Mouse (Mus musculus) ES-E14 (cell line): ENCODE measurements around the gene Mast3. TPM values are rescaled to one million over a fixed set of nuclear protein-coding genes. Genes with fewer than 3 reads are reported as not detected.
A peak's percentile ranks its signal among the peaks of the same experiment; 100 is the strongest.

Source experiments
- DNase-seq: peaks from one replicate; pipeline ENCODE4 v3.0.0-alpha.2; 2013; ENCODE audit warnings: low read depth, low spot score
- H3K27ac ChIP-seq: 2 replicates; pipeline ENCODE4 v1.5.1; 2012; ENCODE audit warnings: low read depth, mild to moderate bottlenecking, low read length, moderate library complexity, mixed read lengths; ENCODE audit not compliant: poor library complexity, insufficient read depth, severe bottlenecking
- H3K36me3 ChIP-seq: 2 replicates; pipeline ENCODE4 v1.6.1; 2012; ENCODE audit warnings: mild to moderate bottlenecking, low read length, moderate library complexity, mixed read lengths; ENCODE audit not compliant: control insufficient read depth, poor library complexity, insufficient read depth, severe bottlenecking
- H3K4me1 ChIP-seq, 2 experiments: fragments of 150-350 bp in 1 of 2; sonication (generic) in 1 of 2; 2 replicates each; pipeline ENCODE4 v1.6.1; 2012; ENCODE audit warnings: low read length in 2 of 2, mild to moderate bottlenecking in 1 of 2, mixed read lengths in 1 of 2; ENCODE audit not compliant: control insufficient read depth in 2 of 2, insufficient read depth in 2 of 2, poor library complexity in 1 of 2
- H3K4me3 ChIP-seq, 2 experiments: fragments of 150-350 bp in 1 of 2; sonication (generic) in 1 of 2; 2 replicates each; pipeline ENCODE4 v1.5.1; 2012; ENCODE audit warnings: low read length in 2 of 2, low read depth in 1 of 2, mild to moderate bottlenecking in 1 of 2, mixed read lengths in 1 of 2; ENCODE audit not compliant: insufficient read depth in 1 of 2, poor library complexity in 1 of 2, severe bottlenecking in 1 of 2
- H3K9ac ChIP-seq: 2 replicates; pipeline ENCODE4 v1.6.1; 2012; ENCODE audit warnings: low read depth, mild to moderate bottlenecking, low read length, mixed read lengths; ENCODE audit not compliant: poor library complexity, insufficient read depth, severe bottlenecking
- H3K9me3 ChIP-seq: fragments of 150-350 bp; sonication (generic); 2 replicates; pipeline ENCODE4 v1.6.1; 2012; ENCODE audit warnings: low read depth, mild to moderate bottlenecking, low read length; ENCODE audit not compliant: control insufficient read depth, insufficient read depth
- CHD2 ChIP-seq: IDR thresholded peaks from 2 replicates; pipeline ENCODE4 v1.6.1; 2014; ENCODE audit warnings: mild to moderate bottlenecking, low read depth, low read length, inconsistent platforms
- HCFC1 ChIP-seq: IDR thresholded peaks from 2 replicates; pipeline ENCODE4 v1.6.1; 2012; ENCODE audit warnings: low read length, inconsistent platforms, borderline replicate concordance; ENCODE audit not compliant: insufficient read depth
- MAFK ChIP-seq: IDR thresholded peaks from 2 replicates; pipeline ENCODE4 v1.6.1; 2014; ENCODE audit warnings: mild to moderate bottlenecking, low read depth, low read length, inconsistent platforms; ENCODE audit not compliant: insufficient read depth
- ZC3H11A ChIP-seq: IDR thresholded peaks from 2 replicates; pipeline ENCODE4 v1.6.1; 2012; ENCODE audit warnings: low read depth, mild to moderate bottlenecking, inconsistent platforms, low read length, borderline replicate concordance
- ZNF384 ChIP-seq: IDR thresholded peaks from 2 replicates; pipeline ENCODE4 v1.6.1; 2012; ENCODE audit warnings: low read depth, low read length, inconsistent platforms
- in situ Hi-C, 2 experiments: fragments of 600-800 bp; cut with MboI; formaldehyde crosslinking; loops; one replicate each; pipeline ENCODE4 v1.15.1; 2025; ENCODE audit warnings: low sequenced_read_pairs in 2 of 2, inconsistent platforms in 1 of 2; ENCODE audit not compliant: unreplicated experiment in 2 of 2
- total RNA-seq: library from RNA; depleted of rRNA; stranded (reverse); fragments of 300-350 nt; gene quantifications from 2 replicates; pipeline ENCODE4 v1.2.3, GENCODE M21; 2012

The Mast3 gene
- total RNA-seq, 1 experiment, result 7.8 TPM

DNA sequence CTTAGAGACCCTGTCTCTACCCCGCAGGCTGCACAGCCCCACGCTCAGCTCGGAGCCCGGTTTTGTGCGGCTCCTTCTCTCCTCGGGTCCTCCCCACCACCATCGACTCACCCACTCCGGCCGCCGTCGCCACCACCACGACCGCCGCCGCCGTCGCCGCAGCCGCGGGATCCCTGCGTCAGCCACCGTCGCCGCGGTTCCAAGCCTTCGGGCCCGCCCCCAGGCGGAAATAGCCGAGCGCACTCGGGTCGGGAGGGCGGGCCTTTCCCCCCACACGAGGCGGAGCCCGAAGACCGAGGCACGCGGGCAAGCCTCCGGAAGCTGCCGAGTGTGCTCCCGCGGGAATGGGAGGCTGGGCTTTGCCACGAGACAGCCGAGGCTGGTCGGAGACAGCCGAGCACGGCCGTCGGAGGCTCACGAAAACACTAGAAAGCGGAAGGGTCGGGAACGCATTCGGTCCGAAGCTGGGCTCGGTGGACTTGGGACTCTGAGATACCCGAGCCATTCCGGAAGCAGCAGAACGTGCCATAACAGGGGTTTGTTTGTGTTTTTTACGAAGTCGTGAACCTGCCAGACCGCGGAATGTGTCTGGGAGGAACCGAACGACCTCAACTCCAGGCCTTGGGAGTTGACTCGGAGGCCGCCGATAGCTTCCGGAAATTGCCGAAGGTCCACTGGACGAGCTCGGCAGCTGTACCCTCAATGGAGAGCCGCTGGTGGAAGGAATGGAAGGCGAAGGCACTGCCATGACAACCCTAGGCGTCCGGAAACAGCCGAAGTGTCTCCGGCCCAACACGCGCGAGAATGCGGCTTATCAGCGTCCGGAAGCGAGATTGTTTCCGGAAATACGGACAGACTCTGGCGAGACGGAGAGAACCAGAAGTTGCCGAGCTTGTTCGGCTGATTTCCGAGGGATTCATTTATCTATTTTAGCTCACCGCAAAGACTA lies 28.1 kb downstream of the Mast3 start, which contains the start of gene Pik3r2:
Gene Pik3r2, minus strand, starts transcription at position 218 of the 949 bp plus-strand sequence.
- peak within 1 kb of the TSS; percentile 80 to 89 for H3K4me3 ChIP-seq
- H3K27ac ChIP-seq, result peak within 1 kb of the TSS; percentile 80
- peaks cover 25% of the 10 kb centered on the region; the same call in 1 of the 2 replicates for H3K36me3 ChIP-seq
- no peaks in the 10 kb centered on the region for H3K9me3 ChIP-seq
- in situ Hi-C loops, result no loop called here
- TF ChIP-seq ZNF384, result no peak
- TF ChIP-seq HCFC1, result peak; percentile 43; the same call in 1 of the 2 replicates
- no peak for TF ChIP-seq ZC3H11A
- peak; percentile 95 for TF ChIP-seq CHD2
- no peak for TF ChIP-seq MAFK
- H3K9ac ChIP-seq, result peak within 1 kb of the TSS; percentile 94
- peak; percentile 93 for DNase-seq
- peaks cover 2 to 30% of the 10 kb centered on the region in 2 experiments; a peak in 2 of 4 replicates for H3K4me1 ChIP-seq

DNA sequence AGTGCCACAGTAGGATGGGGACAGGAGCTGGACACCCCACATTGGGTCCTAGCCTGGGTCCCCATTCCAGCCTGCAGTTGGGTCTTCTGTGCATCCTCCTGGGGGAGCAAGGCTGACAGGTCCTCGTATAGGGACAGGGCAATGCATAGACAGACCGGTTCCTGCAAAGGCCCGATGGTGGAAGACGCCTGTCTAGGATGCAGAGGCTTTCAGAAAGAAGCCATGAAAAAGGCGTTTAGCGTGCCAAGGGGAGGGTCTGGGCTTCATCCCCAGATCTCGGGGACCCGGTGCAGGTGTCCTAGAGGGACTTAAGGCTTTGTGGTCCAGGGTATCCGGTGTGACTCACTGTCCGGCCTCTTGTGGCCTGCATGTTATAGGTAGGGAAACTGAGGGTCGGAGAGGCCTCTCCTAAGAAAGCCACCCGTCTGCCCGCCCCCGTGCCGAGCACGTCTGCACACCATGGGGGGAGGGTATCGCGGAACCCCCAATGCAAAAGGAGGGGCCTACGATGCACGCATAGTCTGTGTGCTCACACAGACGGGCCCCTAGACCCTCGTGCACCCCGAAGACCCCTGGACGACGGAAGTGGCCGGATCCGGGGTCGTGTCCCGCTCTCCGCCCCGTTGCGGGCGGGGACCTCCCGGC lies 28.9 kb downstream of the Mast3 start:
- in situ Hi-C loops, result no loop called here
- no peaks in the 10 kb centered on the region for H3K9me3 ChIP-seq
- peak overlapping the region; percentile 45; the same call in 1 of the 2 replicates for H3K27ac ChIP-seq
- TF ChIP-seq ZNF384 (no peak), MAFK (no peak), ZC3H11A (no peak), CHD2 (no peak), HCFC1 (no peak)
- peak overlapping the region; percentile 94 for H3K9ac ChIP-seq
- peaks cover 32% of the 10 kb centered on the region; the same call in 1 of the 2 replicates for H3K36me3 ChIP-seq
- peak overlapping the region; percentile 80 to 89 for H3K4me3 ChIP-seq
- no peak for DNase-seq
- peaks cover 2 to 31% of the 10 kb centered on the region in 2 experiments; a peak in 2 of 4 replicates for H3K4me1 ChIP-seq

DNA sequence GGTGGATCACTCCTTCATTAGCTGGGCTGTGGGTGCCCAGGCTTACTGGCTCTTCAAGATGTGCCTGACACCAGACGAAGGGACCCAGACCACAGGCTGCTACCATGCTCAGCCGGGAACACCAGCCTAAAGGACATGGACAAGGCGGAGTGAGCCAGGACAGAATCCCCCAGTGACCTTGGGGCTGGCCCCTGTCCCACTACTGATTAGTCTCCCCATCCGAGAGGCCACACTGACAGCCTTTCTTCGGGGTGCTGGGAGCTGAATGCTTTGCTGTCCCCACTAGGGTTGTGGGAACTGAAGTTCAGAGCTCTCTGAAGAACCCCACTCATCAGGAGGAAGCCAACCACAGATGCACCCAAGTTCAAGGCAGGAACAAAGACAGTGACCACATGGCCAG lies 29.6 kb downstream of the Mast3 start:
- Histone ChIP-seq H3K9ac (0 out of 2 replicates have a peak overlapping the region, but pooled peaks have one; percentile 94), H3K4me3 (no peak overlapping the region), H3K36me3 (peaks cover 33% of the 10 kb centered on the region; the same call in 1 of the 2 replicates), H3K9me3 (no peaks in the 10 kb centered on the region), H3K27ac (no peak overlapping the region), H3K4me1 (peaks cover 2 to 30% of the 10 kb centered on the region in 2 experiments; a peak in 2 of 4 replicates)
- no peak for DNase-seq
- TF ChIP-seq ZC3H11A, result no peak
- no peak for TF ChIP-seq HCFC1
- no peak for TF ChIP-seq CHD2
- TF ChIP-seq ZNF384, result no peak
- TF ChIP-seq MAFK, result no peak
- in situ Hi-C loops, result no loop called here

DNA sequence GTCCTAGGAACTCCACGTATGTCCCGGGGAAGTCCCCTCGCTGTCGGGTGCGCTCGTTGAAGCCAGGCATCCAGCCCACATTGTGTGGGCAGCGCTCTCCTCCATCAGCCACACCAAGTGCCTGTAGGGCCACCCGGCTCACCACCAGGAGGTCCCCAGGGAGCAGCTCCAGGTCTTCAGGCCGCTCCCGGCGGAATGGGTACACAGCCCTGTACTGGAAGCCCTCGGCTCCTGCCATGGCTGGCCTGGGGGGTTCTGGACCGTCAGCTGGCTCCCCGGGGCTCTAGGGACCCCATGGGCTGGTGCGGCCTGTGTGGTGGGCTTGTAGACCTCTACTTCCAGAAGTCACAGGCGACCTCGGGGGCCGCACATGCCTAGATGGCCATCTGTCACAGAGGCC lies 30.1 kb downstream of the Mast3 start:
- H3K9me3 ChIP-seq, result no peaks in the 10 kb centered on the region
- no peak overlapping the region for H3K9ac ChIP-seq
- peaks cover 2 to 31% of the 10 kb centered on the region in 2 experiments; a peak in 2 of 4 replicates for H3K4me1 ChIP-seq
- TF ChIP-seq CHD2 (no peak), HCFC1 (no peak), MAFK (no peak), ZNF384 (no peak), ZC3H11A (no peak)
- DNase-seq, result no peak
- no peak overlapping the region for H3K27ac ChIP-seq
- H3K4me3 ChIP-seq, result no peak overlapping the region
- in situ Hi-C loops, result no loop called here
- H3K36me3 ChIP-seq, result peaks cover 32% of the 10 kb centered on the region; the same call in 1 of the 2 replicates
